Comparison of ENCODE assay signal across 8 mouse cellular contexts in genomic region chr8:120487729-120488510, GRCm38 (mm10).
DNase-seq lines count a peak whose midpoint lies in the region; ATAC-seq lines count a peak whose summit lies in the region.

No protein-coding gene starts in this region.

- under 1% methylated on average over 50 of the region's 55 CpGs for WGBS in hindbrain, embryonic 15.5 days

- H3K4me2 ChIP-seq in hindbrain, embryonic 15.5 days: peak overlapping the region; percentile 84

- H3K27me3 ChIP-seq in hindbrain, embryonic 15.5 days: no peaks in the 10 kb centered on the region

- peaks cover 76% of the 10 kb centered on the region for H3K4me1 ChIP-seq in hindbrain, embryonic 15.5 days (replicated peaks)

- intact Hi-C loops in left cerebral cortex, postnatal 14 days (cut with DNase I): loop anchor here (1.0 to 5.0 kb wide), 5 partner anchors 47 to 196 kb away; no protein-coding TSS in a partner anchor

- no peaks in the 10 kb centered on the region for H3K36me3 ChIP-seq in hindbrain, embryonic 15.5 days

- peak overlapping the region; percentile 61 for H3K4me3 ChIP-seq in hindbrain, embryonic 15.5 days

- ATAC-seq in hindbrain, embryonic 15.5 days (ENCODE audit: low FRiP score, low read depth): peak; percentile 62
- peak; percentile 16 for ATAC-seq in megakaryocyte, adult 5-6 weeks (ENCODE audit: poor library complexity, severe bottlenecking)

- H3K9me3 ChIP-seq in hindbrain, embryonic 15.5 days: no peaks in the 10 kb centered on the region

- H3K9ac ChIP-seq in hindbrain, embryonic 15.5 days: peak overlapping the region; percentile 83

- peak; percentile 68 to 72 for DNase-seq in adrenal gland, adult 18-20 months (ENCODE audit: low spot score in 2 of 2)
- DNase-seq in adrenal gland, postnatal 4 days (ENCODE audit: low spot score in 2 of 2): no peak
- peak; percentile 67 for DNase-seq in cerebellum, adult 8-10 months
- DNase-seq in forelimb bud, embryonic 11.5 days (ENCODE audit: low read depth, low spot score): peak; percentile 60
- DNase-seq in left cerebral cortex, postnatal 14 days (ENCODE audit: low spot score in 2 of 2): peak; percentile 62 to 68
- peak; percentile 74 for DNase-seq in right cerebral cortex, postnatal 25 days

- H3K27ac ChIP-seq in hindbrain, embryonic 15.5 days (replicated peaks): peak overlapping the region; percentile 98

Comparison
In these comparisons a context has a peak if more than half of its experiments do, and no peak if none do; other contexts are left out.
1. DNase-seq: peak in adrenal gland, adult 18-20 months (2 of 2), cerebellum, adult 8-10 months (single experiment), forelimb bud, embryonic 11.5 days (single experiment), left cerebral cortex, postnatal 14 days (2 of 2) and right cerebral cortex, postnatal 25 days (single experiment); none in adrenal gland, postnatal 4 days (0 of 2).